Mouse (Mus musculus): ENCODE measurements around the gene Mapk1ip1l. TPM values are rescaled to one million over a fixed set of nuclear protein-coding genes. Genes with fewer than 3 reads are reported as not detected.

The Mapk1ip1l gene
- total and polyA plus RNA-seq, 2 experiments, result 22.2 to 35.4 TPM

GRCm38 (mm10) chr14:47294136-47294535, 3.9 kb upstream of the Mapk1ip1l start:
- TF ChIP-seq POLR2A (IDR thresholded peaks at IDR 0.05; ENCODE audit: extremely low read depth, insufficient read depth, low read length), result no peak
- no peak for TF ChIP-seq CTCF (IDR thresholded peaks at IDR 0.05; ENCODE audit: low read depth, low read length)
- Histone ChIP-seq H3K9ac (ENCODE audit: low read depth, low read length) (no peak overlapping the region), H3K79me2 (ENCODE audit: control insufficient read depth, insufficient read depth, low read length) (peaks cover 7% of the 10 kb centered on the region; the same call in 1 of the 2 replicates), H3K4me3 (ENCODE audit: insufficient read depth, low read depth, low read length) (no peak overlapping the region), H3K27me3 (ENCODE audit: control insufficient read depth, insufficient read depth, low read length) (no peaks in the 10 kb centered on the region), H3K4me1 (ENCODE audit: control insufficient read depth, insufficient read depth, low read length) (peaks cover 20% of the 10 kb centered on the region), H3K27ac (replicated peaks; ENCODE audit: insufficient read depth, low read depth, low read length) (peak overlapping the region; percentile 92), H3K36me3 (ENCODE audit: control insufficient read depth, insufficient read depth, low read length) (peaks cover 14% of the 10 kb centered on the region; the same call in 1 of the 2 replicates)
- 8% methylated on average over 4 of the region's 4 CpGs for WGBS
- DNase-seq (ENCODE audit: extremely low read depth, low read depth, low spot score), result no peak

GRCm38 (mm10) chr14:47296232-47296631, 1.8 kb upstream of the Mapk1ip1l start:
- Histone ChIP-seq H3K27ac (replicated peaks; ENCODE audit: insufficient read depth, low read depth, low read length) (peak overlapping the region; percentile 78), H3K79me2 (ENCODE audit: control insufficient read depth, insufficient read depth, low read length) (peaks cover 17% of the 10 kb centered on the region; the same call in 1 of the 2 replicates), H3K36me3 (ENCODE audit: control insufficient read depth, insufficient read depth, low read length) (0 out of 2 replicates have a peak, but pooled peaks cover 2% of the 10 kb centered on the region), H3K9ac (ENCODE audit: low read depth, low read length) (peak overlapping the region; percentile 74), H3K4me1 (ENCODE audit: control insufficient read depth, insufficient read depth, low read length) (peaks cover 24% of the 10 kb centered on the region), H3K4me3 (ENCODE audit: insufficient read depth, low read depth, low read length) (0 out of 2 replicates have a peak overlapping the region, but pooled peaks have one; percentile 5), H3K27me3 (ENCODE audit: control insufficient read depth, insufficient read depth, low read length) (no peaks in the 10 kb centered on the region)
- no peak for TF ChIP-seq POLR2A (IDR thresholded peaks at IDR 0.05; ENCODE audit: extremely low read depth, insufficient read depth, low read length)
- TF ChIP-seq CTCF (IDR thresholded peaks at IDR 0.05; ENCODE audit: low read depth, low read length), result no peak
- peak; percentile 99 for DNase-seq (ENCODE audit: extremely low read depth, low read depth, low spot score)
- WGBS, result 20% methylated on average over 2 of the region's 2 CpGs

- Histone ChIP-seq H3K4me1 (ENCODE audit: control insufficient read depth, insufficient read depth, low read length) (peaks cover 30% of the 10 kb centered on the region), H3K4me3 (ENCODE audit: insufficient read depth, low read depth, low read length) (peak overlapping the region; percentile 89), H3K27me3 (ENCODE audit: control insufficient read depth, insufficient read depth, low read length) (no peaks in the 10 kb centered on the region), H3K9ac (ENCODE audit: low read depth, low read length) (peak overlapping the region; percentile 97), H3K36me3 (ENCODE audit: control insufficient read depth, insufficient read depth, low read length) (no peaks in the 10 kb centered on the region; the same call in 1 of the 2 replicates), H3K79me2 (ENCODE audit: control insufficient read depth, insufficient read depth, low read length) (peaks cover 29% of the 10 kb centered on the region), H3K27ac (replicated peaks; ENCODE audit: insufficient read depth, low read depth, low read length) (peak overlapping the region; percentile 84)
- no peak for DNase-seq (ENCODE audit: extremely low read depth, low read depth, low spot score)
- TF ChIP-seq POLR2A (IDR thresholded peaks at IDR 0.05; ENCODE audit: extremely low read depth, insufficient read depth, low read length), result no peak
- TF ChIP-seq CTCF (IDR thresholded peaks at IDR 0.05; ENCODE audit: low read depth, low read length), result no peak
- WGBS, result under 1% methylated on average over 37 of the region's 38 CpGs
Measured at GRCm38 (mm10) chr14:47298408-47298792, 334 bp downstream of the Mapk1ip1l start.

- peaks cover 29% of the 10 kb centered on the region for H3K79me2 ChIP-seq (ENCODE audit: control insufficient read depth, insufficient read depth, low read length)
- H3K9ac ChIP-seq (ENCODE audit: low read depth, low read length), result peak overlapping the region; percentile 97
- H3K4me1 ChIP-seq (ENCODE audit: control insufficient read depth, insufficient read depth, low read length), result peaks cover 30% of the 10 kb centered on the region
- 1% methylated on average over 15 of the region's 15 CpGs for WGBS
- TF ChIP-seq CTCF (IDR thresholded peaks at IDR 0.05; ENCODE audit: low read depth, low read length) (no peak), POLR2A (IDR thresholded peaks at IDR 0.05; ENCODE audit: extremely low read depth, insufficient read depth, low read length) (no peak)
- H3K27ac ChIP-seq (replicated peaks; ENCODE audit: insufficient read depth, low read depth, low read length), result peak overlapping the region; percentile 47
- H3K36me3 ChIP-seq (ENCODE audit: control insufficient read depth, insufficient read depth, low read length), result no peaks in the 10 kb centered on the region; the same call in 1 of the 2 replicates
- peak overlapping the region; percentile 89 for H3K4me3 ChIP-seq (ENCODE audit: insufficient read depth, low read depth, low read length)
- no peak for DNase-seq (ENCODE audit: extremely low read depth, low read depth, low spot score)
- H3K27me3 ChIP-seq (ENCODE audit: control insufficient read depth, insufficient read depth, low read length), result no peaks in the 10 kb centered on the region
Measured at GRCm38 (mm10) chr14:47298819-47299261, 774 bp downstream of the Mapk1ip1l start.

- Histone ChIP-seq H3K4me3 (ENCODE audit: insufficient read depth, low read depth, low read length) (no peak overlapping the region), H3K36me3 (ENCODE audit: control insufficient read depth, insufficient read depth, low read length) (no peaks in the 10 kb centered on the region; the same call in 1 of the 2 replicates), H3K79me2 (ENCODE audit: control insufficient read depth, insufficient read depth, low read length) (peaks cover 41% of the 10 kb centered on the region), H3K4me1 (ENCODE audit: control insufficient read depth, insufficient read depth, low read length) (peaks cover 31% of the 10 kb centered on the region), H3K27me3 (ENCODE audit: control insufficient read depth, insufficient read depth, low read length) (no peaks in the 10 kb centered on the region), H3K9ac (ENCODE audit: low read depth, low read length) (no peak overlapping the region), H3K27ac (replicated peaks; ENCODE audit: insufficient read depth, low read depth, low read length) (no peak overlapping the region)
- DNase-seq (ENCODE audit: extremely low read depth, low read depth, low spot score), result no peak
- WGBS, result 69% methylated on average over 14 of the region's 14 CpGs
- TF ChIP-seq CTCF (IDR thresholded peaks at IDR 0.05; ENCODE audit: low read depth, low read length) (no peak), POLR2A (IDR thresholded peaks at IDR 0.05; ENCODE audit: extremely low read depth, insufficient read depth, low read length) (no peak)
Measured at GRCm38 (mm10) chr14:47302885-47303680, 5.0 kb downstream of the Mapk1ip1l start.
